In the genomic region with DNA sequence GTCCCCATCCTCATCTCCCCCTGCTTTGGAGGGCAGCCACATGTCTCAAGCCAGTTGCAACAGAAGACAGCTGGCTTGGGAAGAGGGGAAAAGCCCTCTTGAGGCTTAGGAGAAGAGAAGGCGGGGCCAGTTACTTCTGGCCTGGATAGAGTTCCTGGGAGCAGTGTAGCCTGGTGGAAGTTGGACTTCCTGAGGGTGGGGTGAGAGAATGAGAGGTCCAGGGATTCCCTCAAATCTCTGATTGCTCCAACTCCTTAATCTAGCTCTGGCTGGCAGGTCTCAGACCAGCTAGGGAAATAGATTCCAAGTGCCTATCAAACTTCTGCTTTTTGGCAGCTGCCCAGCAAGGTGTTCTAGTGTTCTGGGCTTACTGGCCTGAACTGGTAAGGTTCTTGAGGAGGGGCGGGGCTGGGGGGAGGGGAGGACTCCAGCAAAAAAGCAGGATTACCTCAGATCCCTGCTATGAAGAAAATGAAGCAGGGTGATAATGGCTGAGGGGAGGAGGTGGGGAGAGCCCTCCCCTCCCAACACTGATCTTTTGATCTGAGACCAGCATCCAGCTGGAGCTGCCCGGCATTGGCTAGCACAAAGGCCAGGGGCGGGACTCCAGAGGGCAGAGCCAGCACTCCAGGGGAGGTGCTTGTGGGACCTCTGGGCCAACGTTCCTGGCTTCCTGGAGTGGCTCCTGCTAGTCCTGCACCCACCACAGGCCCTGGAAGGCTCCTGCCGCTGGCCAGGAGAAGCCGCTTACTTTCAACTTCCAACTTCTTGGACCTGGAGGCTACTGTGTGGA, we compare ENCODE assay signal across 8 mouse cellular contexts.
DNase-seq lines count a peak whose midpoint lies in the region; ATAC-seq and TF ChIP-seq lines count a peak whose summit lies in the region.

No protein-coding gene starts in this region.

- peak overlapping the region; percentile 51 for H3K27ac ChIP-seq in layer of hippocampus, adult 2 months
- peak overlapping the region; percentile 81 for H3K27ac ChIP-seq in heart, embryonic 15.5 days
- H3K27ac ChIP-seq in stomach, embryonic 15.5 days, result peak overlapping the region; percentile 91

- H3K9ac ChIP-seq in heart, embryonic 15.5 days, result peak overlapping the region; percentile 35
- H3K9ac ChIP-seq in stomach, embryonic 15.5 days, result no peak overlapping the region

- no peaks in the 10 kb centered on the region for H3K27me3 ChIP-seq in heart, embryonic 15.5 days
- no peaks in the 10 kb centered on the region for H3K27me3 ChIP-seq in stomach, embryonic 15.5 days (replicated peaks)

- TF ChIP-seq CTCF in layer of hippocampus, adult 2 months (conservative IDR thresholded peaks at IDR 0.05), result 0 out of 2 replicates have a peak, but pooled peaks have one; percentile 12

- no peaks in the 10 kb centered on the region for H3K9me3 ChIP-seq in heart, embryonic 15.5 days (replicated peaks)
- no peaks in the 10 kb centered on the region for H3K9me3 ChIP-seq in stomach, embryonic 15.5 days

- WGBS in heart, embryonic 15.5 days, result 17% methylated on average over 7 of the region's 7 CpGs
- WGBS in stomach, embryonic 15.5 days, result 10% methylated on average over 7 of the region's 7 CpGs

- peak overlapping the region; percentile 6; the same call in 1 of the 2 replicates for H3K4me3 ChIP-seq in layer of hippocampus, adult 2 months
- peak overlapping the region; percentile 31 for H3K4me3 ChIP-seq in heart, embryonic 15.5 days
- peak overlapping the region; percentile 16; the same call in 1 of the 2 replicates for H3K4me3 ChIP-seq in stomach, embryonic 15.5 days (replicated peaks)

- no peaks in the 10 kb centered on the region for H3K36me3 ChIP-seq in heart, embryonic 15.5 days
- H3K36me3 ChIP-seq in stomach, embryonic 15.5 days, result no peaks in the 10 kb centered on the region

- peaks cover 100% of the 10 kb centered on the region for H3K4me1 ChIP-seq in heart, embryonic 15.5 days (replicated peaks)
- peaks cover 95% of the 10 kb centered on the region for H3K4me1 ChIP-seq in stomach, embryonic 15.5 days

- H3K4me2 ChIP-seq in heart, embryonic 15.5 days, result peak overlapping the region; percentile 57
- H3K4me2 ChIP-seq in stomach, embryonic 15.5 days, result peak overlapping the region; percentile 44

- ATAC-seq in heart, embryonic 15.5 days (replicated peaks; ENCODE audit: insufficient number of reproducible peaks, insufficient read depth, low FRiP score, low read depth), result peak; percentile 86
- ATAC-seq in stomach, embryonic 15.5 days (ENCODE audit: insufficient read depth, low FRiP score, low read depth), result peak; percentile 81

- DNase-seq in layer of hippocampus, adult 2 months (ENCODE audit: low spot score in 2 of 2), result peak in 1 of 2 experiments; percentile 32
- no peak for DNase-seq in layer of hippocampus, adult 9-10 months (ENCODE audit: low spot score)
- DNase-seq in fibroblast of lung, adult 2 months (ENCODE audit: low read depth), result peak; percentile 76
- DNase-seq in kidney, postnatal 10 days, result peak; percentile 89
- DNase-seq in lung, postnatal 25 days (ENCODE audit: low spot score), result peak; percentile 92
- no peak for DNase-seq in cerebellum, adult 9-10 months

Comparison
In these comparisons a context has a peak if more than half of its experiments do, and no peak if none do; other contexts are left out.
1. DNase-seq: peak in fibroblast of lung, adult 2 months (single experiment), kidney, postnatal 10 days (single experiment) and lung, postnatal 25 days (single experiment); none in layer of hippocampus, adult 9-10 months (single experiment) and cerebellum, adult 9-10 months (single experiment).
2. Peak in every context shown above with its lines, with median percentiles within 50 percentile points of each other: H3K27ac ChIP-seq and H3K4me3 ChIP-seq.